Mouse (Mus musculus): Measurements from ENCODE around the gene Crcp. TPM values are rescaled to one million over a fixed set of nuclear protein-coding genes. Genes with fewer than 3 reads are reported as not detected.

The Crcp gene
- 39.7 TPM for polyA plus RNA-seq (2021)

DNA sequence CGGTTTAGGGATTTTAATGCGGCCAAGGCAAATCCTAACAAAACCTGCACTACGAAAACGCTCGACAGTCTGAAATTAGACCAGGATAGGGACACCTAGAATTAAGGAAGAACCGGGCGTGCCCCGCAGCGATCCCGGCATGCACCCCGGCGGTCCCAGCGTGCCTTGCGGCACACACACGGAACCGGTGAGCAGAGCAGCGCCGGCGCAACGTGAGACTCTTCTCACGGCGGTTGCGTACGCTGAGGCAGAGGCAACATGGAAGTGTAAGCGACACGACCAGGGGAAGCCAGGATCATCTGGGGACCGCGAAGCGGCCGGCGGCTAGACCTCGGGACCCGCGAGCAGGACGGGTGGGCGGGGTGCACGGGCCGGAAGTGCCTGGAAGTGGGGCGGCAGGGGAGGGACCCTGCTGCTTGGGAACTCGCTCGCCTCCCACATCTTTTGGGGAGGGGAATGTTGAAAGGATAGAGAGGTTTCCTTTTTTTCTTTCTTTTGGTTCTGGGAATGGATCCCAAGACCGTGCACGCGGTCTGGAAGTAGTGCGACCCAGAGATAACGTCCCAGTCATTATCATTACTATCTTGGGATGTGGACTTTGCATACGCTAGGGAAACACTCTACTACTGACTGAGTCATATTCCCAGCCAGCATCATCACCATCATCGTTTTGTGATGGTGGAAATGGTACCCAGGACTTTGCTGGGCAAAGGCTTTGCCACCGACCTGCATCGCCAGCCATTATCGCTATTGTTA is at the start of gene Crcp, which contains the start of gene Asl:
Crcp (plus strand) TSS at position 149 of the 756 bp plus-strand sequence.
Asl (minus strand) TSS at position 106 of the 756 bp plus-strand sequence.
- ChIA-PET CTCF (interaction anchor here (0.8 kb wide), 1 partner anchor 110 kb away, joined by 4 read pairs; no protein-coding TSS in a partner anchor), POLR2A (no interaction called here)
- peak; percentile 82 for ATAC-seq
- in situ Hi-C loops (cut with MboI; ENCODE audit: low pct_unique_long_range_greater_than_20kb), result no loop called here
- no peak for DNase-seq (ENCODE audit: low read depth, low spot score)
- no peaks in the 10 kb centered on the region for H3K27me3 ChIP-seq
- no peak for TF ChIP-seq CTCF (IDR thresholded peaks at IDR 0.05)

DNA sequence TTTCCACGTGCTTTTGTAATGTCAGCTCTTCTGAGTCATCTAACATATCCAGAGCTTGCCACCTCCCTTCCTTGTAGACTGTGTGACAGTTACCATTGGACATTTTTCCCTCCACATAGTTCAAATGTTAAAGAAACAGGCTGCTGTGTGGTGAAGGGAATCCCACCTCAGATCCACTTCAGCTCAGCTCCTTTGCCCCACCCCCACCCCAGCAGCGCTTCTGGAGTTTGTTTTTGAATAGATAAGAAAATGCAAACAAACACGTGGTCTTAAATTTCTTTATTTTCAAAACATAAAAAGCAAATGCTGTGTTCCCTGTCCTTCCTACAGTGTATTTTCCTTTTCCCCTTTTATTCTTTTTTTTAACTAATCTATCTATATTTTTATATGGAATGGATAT is 48.9 kb upstream of the Crcp start:
- ATAC-seq, result no peak
- ChIA-PET CTCF (no interaction called here), POLR2A (interaction anchor here (0.6 to 1.1 kb wide), 2 partner anchors 9 to 261 kb away, joined by 3 to 4 read pairs; no protein-coding TSS in a partner anchor)
- in situ Hi-C loops (cut with MboI; ENCODE audit: low pct_unique_long_range_greater_than_20kb), result no loop called here
- no peak for TF ChIP-seq CTCF (IDR thresholded peaks at IDR 0.05)
- no peak for DNase-seq (ENCODE audit: low read depth, low spot score)
- H3K27me3 ChIP-seq, result no peaks in the 10 kb centered on the region

- in situ Hi-C loops (cut with MboI; ENCODE audit: low pct_unique_long_range_greater_than_20kb), result no loop called here
- CTCF ChIA-PET, result no interaction called here
- H3K27me3 ChIP-seq, result no peaks in the 10 kb centered on the region
- ATAC-seq, result no peak
- no peak for DNase-seq (ENCODE audit: low read depth, low spot score)
- TF ChIP-seq CTCF (IDR thresholded peaks at IDR 0.05), result no peak
- POLR2A ChIA-PET, result interaction anchor here (0.6 to 1.5 kb wide), 2 partner anchors 9 to 31 kb away, joined by 3 read pairs; no protein-coding TSS in a partner anchor
Observed at GRCm38 (mm10) chr5:129989376-129989775, 39.7 kb upstream of the Crcp start.

DNA sequence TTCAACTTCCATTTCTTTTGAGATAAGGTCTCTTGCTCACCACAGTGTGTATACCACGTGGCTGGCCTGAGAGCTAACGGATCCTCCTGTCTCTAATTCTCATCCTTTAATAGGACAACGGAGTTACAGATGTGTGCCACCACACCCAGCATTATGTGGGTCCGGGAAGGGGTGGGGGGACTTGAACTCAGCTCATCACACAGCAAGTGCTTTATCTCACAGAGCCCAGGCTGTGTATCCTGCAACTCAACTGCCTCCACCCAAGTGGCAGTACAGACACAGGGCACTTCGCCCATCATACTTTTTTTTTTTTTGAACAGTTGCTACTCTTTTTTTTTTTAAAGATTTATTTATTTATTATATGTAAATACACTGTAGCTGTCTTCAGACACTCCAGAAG is 37.2 kb upstream of the Crcp start:
- in situ Hi-C loops (cut with MboI; ENCODE audit: low pct_unique_long_range_greater_than_20kb), result no loop called here
- ATAC-seq, result no peak

DNA sequence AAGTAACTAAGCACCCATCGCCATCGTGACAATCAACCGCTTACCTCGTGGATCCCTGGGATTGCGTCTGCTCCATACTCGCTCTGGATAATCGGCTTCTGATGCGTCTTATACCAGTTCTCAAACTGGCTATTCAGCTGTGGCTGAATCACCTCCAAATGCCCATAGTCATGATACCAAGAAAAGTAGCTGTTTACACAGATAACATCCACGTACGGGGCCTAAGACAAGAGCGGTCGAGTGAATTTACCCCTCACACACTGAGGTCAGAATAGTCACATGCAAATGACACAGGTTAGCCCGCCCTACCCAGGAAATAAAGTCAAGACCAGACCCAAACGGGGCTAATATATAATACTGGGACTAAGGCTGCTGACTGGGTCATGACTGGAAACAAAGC is 35.7 kb upstream of the Crcp start:
- CTCF ChIA-PET, result interaction anchor here (1.3 kb wide), 1 partner anchor 146 kb away, joined by 4 read pairs; no protein-coding TSS in a partner anchor
- ATAC-seq, result no peak
- DNase-seq (ENCODE audit: low read depth, low spot score), result no peak
- in situ Hi-C loops (cut with MboI; ENCODE audit: low pct_unique_long_range_greater_than_20kb), result no loop called here
- TF ChIP-seq CTCF (IDR thresholded peaks at IDR 0.05), result no peak
- no peaks in the 10 kb centered on the region for H3K27me3 ChIP-seq
- POLR2A ChIA-PET, result interaction anchor here (1.4 kb wide), 1 partner anchor 12 kb away, joined by 3 read pairs; no protein-coding TSS in a partner anchor

More for the DNA sequence above, 37.2 kb upstream of the Crcp start:
- no peaks in the 10 kb centered on the region for H3K27me3 ChIP-seq
- TF ChIP-seq CTCF (IDR thresholded peaks at IDR 0.05), result no peak
- CTCF ChIA-PET, result no interaction called here
- no peak for DNase-seq (ENCODE audit: low read depth, low spot score)
- POLR2A ChIA-PET, result no interaction called here

- H3K27me3 ChIP-seq, result no peaks in the 10 kb centered on the region
- DNase-seq (ENCODE audit: low read depth, low spot score) (no peak), ATAC-seq (no peak)
- in situ Hi-C loops (cut with MboI; ENCODE audit: low pct_unique_long_range_greater_than_20kb), result loop anchor here (5.0 kb wide), 1 partner anchor 47 kb away; no protein-coding TSS in a partner anchor
- no peak for TF ChIP-seq CTCF (IDR thresholded peaks at IDR 0.05)
- ChIA-PET POLR2A (no interaction called here), CTCF (interaction anchor here (1.2 to 2.1 kb wide), 3 partner anchors 10 to 12 kb away, joined by 4 to 6 read pairs (median 5); no protein-coding TSS in a partner anchor)
Observed at GRCm38 (mm10) chr5:129994989-129995388, 34.1 kb upstream of the Crcp start.

DNA sequence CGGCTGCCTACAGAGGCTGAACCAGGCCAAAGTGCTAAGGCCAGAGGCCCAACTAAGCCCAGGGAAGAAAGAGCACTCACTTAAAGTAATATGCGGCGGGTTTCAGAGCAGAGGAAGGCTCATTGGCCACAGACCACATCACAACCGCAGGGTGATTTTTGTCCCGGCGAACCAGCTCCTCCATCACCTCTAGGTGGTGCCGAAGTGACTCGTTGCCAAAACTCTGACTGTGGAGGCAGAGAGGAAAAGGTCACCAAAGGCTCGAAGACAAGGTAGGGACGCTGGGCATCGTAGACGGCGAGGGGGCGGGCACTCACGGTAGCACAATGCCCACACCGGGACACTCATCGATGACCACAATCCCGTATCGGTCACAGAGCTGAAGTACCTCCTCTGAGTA is 31.4 kb upstream of the Crcp start:
- no peak for DNase-seq (ENCODE audit: low read depth, low spot score)
- H3K27me3 ChIP-seq, result no peaks in the 10 kb centered on the region
- ChIA-PET CTCF (interaction anchor here (1.0 to 2.6 kb wide), 7 partner anchors 13 to 73 kb away, joined by 3 to 10 read pairs (median 7); no protein-coding TSS in a partner anchor), POLR2A (no interaction called here)
- TF ChIP-seq CTCF (IDR thresholded peaks at IDR 0.05), result no peak
- ATAC-seq, result no peak
- in situ Hi-C loops (cut with MboI; ENCODE audit: low pct_unique_long_range_greater_than_20kb), result loop anchor here (5.0 kb wide), 1 partner anchor 45 kb away; no protein-coding TSS in a partner anchor

- ChIA-PET POLR2A (interaction anchor here (0.7 kb wide), 1 partner anchor 28 kb away, joined by 3 read pairs; no protein-coding TSS in a partner anchor), CTCF (interaction anchor here (0.8 to 2.3 kb wide), 11 partner anchors 11 to 162 kb away, joined by 3 to 12 read pairs (median 4); no protein-coding TSS in a partner anchor)
- TF ChIP-seq CTCF (IDR thresholded peaks at IDR 0.05), result peak; percentile 96
- DNase-seq (ENCODE audit: low read depth, low spot score), result no peak
- no peaks in the 10 kb centered on the region for H3K27me3 ChIP-seq
- ATAC-seq, result peak; percentile 55
- in situ Hi-C loops (cut with MboI; ENCODE audit: low pct_unique_long_range_greater_than_20kb), result loop anchor here (5.0 kb wide), 1 partner anchor 43 kb away; no protein-coding TSS in a partner anchor
Observed at GRCm38 (mm10) chr5:129999097-129999496, 30.0 kb upstream of the Crcp start.

- no peak for ATAC-seq
Observed at GRCm38 (mm10) chr5:130000735-130001134, 28.4 kb upstream of the Crcp start.

GRCm38 (mm10) chr5:130001356-130001987 is 27.6 kb upstream of the Crcp start:
- in situ Hi-C loops (cut with MboI; ENCODE audit: low pct_unique_long_range_greater_than_20kb), result no loop called here
- ATAC-seq (no peak), DNase-seq (ENCODE audit: low read depth, low spot score) (no peak)
- no peak for TF ChIP-seq CTCF (IDR thresholded peaks at IDR 0.05)
- H3K27me3 ChIP-seq, result no peaks in the 10 kb centered on the region
- ChIA-PET POLR2A (interaction anchor here (1.2 kb wide), 1 partner anchor 17 kb away, joined by 4 read pairs; no protein-coding TSS in a partner anchor), CTCF (interaction anchor here (1.0 to 1.6 kb wide), 2 partner anchors 36 to 37 kb away, joined by 3 to 7 read pairs; no protein-coding TSS in a partner anchor)

More at GRCm38 (mm10) chr5:130000735-130001134, 28.4 kb upstream of the Crcp start:
- TF ChIP-seq CTCF (IDR thresholded peaks at IDR 0.05), result no peak
- in situ Hi-C loops (cut with MboI; ENCODE audit: low pct_unique_long_range_greater_than_20kb), result no loop called here
- ChIA-PET POLR2A (no interaction called here), CTCF (interaction anchor here (1.6 kb wide), 1 partner anchor 38 kb away, joined by 7 read pairs; no protein-coding TSS in a partner anchor)
- no peak for DNase-seq (ENCODE audit: low read depth, low spot score)
- H3K27me3 ChIP-seq, result no peaks in the 10 kb centered on the region
